Mouse (Mus musculus): Measurements from ENCODE around the gene Xxylt1. TPM values are rescaled to one million over a fixed set of nuclear protein-coding genes. Genes with fewer than 3 reads are reported as not detected.
A peak's percentile ranks its signal among the peaks of the same experiment; 100 is the strongest.

The Xxylt1 gene
- polyA plus RNA-seq, 1 experiment from 2014 or later, result 19.1 TPM

DNA sequence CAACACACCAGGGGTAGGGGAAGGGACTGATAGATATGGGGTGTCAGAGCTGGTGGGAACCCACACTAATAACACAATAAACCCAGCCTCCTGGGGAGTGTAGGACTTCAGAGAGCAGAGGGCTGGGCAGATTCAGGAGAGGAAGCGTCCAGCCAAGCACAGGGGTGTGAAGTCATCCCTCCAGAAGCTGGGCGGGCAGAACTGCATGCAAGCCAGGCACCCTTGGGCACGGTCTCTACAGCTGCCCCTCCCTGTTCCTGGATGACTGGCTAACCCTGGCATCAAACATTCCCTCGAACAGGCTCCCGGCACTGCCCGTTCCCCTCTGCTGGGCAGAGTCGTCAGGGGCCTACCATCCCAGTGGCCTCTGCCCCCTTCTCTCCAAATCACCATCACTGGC is 13.0 kb downstream of the Xxylt1 start:
- WGBS, result 86% methylated on average over 7 of the region's 7 CpGs
- Histone ChIP-seq H3K36me3 (ENCODE audit: control insufficient read depth, insufficient read depth, low read length) (no peaks in the 10 kb centered on the region), H3K9ac (ENCODE audit: low read depth, low read length) (no peak overlapping the region), H3K4me1 (ENCODE audit: control insufficient read depth, insufficient read depth, low read length) (0 out of 2 replicates have a peak, but pooled peaks cover 10% of the 10 kb centered on the region), H3K9me3 (ENCODE audit: control insufficient read depth, low read length) (no peaks in the 10 kb centered on the region), H3K4me2 (ENCODE audit: low read depth, low read length) (no peak overlapping the region), H3K4me3 (ENCODE audit: low read depth, low read length) (no peak overlapping the region), H3K27ac (replicated peaks; ENCODE audit: low read depth, low read length) (no peak overlapping the region), H3K27me3 (replicated peaks; ENCODE audit: control insufficient read depth, insufficient read depth, low read length) (no peaks in the 10 kb centered on the region)
- no peak for DNase-seq (ENCODE audit: low spot score)
- ATAC-seq (ENCODE audit: low read depth), result no peak

DNA sequence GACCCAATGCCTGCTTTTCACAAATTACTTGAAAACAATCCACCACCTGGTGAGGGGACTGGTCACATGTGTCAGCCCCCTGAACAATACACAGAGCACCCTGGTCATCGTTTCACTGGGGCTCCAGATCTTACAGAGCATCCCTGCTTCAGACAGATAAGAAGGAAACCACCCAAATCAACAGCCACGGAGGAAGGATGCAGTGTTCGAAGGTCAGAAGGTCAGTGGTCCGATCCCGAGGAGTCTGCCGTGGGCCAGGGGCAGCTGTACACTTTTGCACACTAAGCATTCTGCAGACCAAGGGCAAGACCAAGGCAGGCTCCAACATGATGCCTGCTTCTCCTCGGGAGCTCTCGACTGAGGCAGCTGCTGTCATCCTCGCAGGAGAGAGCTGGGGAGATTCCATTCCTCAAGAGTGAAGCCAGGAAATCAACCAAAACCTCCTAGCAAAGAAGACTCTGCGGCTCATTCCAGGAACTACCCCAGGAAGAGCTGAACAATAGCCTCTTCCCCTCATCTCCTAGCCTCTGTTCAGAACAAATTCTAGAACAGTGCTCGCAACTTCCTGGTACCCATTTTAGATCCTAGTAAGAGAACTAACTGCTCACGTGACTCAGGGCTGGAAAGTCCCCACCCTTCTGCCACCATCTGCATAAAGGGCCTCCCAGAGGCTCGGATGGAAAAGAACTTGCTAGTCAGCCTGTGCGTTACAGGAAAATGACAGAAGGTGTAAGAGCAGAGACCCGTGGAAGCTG is 14.7 kb downstream of the Xxylt1 start:
- DNase-seq (ENCODE audit: low spot score) (peak; percentile 67), ATAC-seq (ENCODE audit: low read depth) (no peak)
- 55% methylated on average over 15 of the region's 15 CpGs for WGBS
- Histone ChIP-seq H3K9me3 (ENCODE audit: control insufficient read depth, low read length) (no peaks in the 10 kb centered on the region), H3K4me2 (ENCODE audit: low read depth, low read length) (no peak overlapping the region), H3K27me3 (replicated peaks; ENCODE audit: control insufficient read depth, insufficient read depth, low read length) (no peaks in the 10 kb centered on the region), H3K9ac (ENCODE audit: low read depth, low read length) (no peak overlapping the region; the same call in 1 of the 2 replicates), H3K4me1 (ENCODE audit: control insufficient read depth, insufficient read depth, low read length) (peaks cover 14% of the 10 kb centered on the region; the same call in 1 of the 2 replicates), H3K36me3 (ENCODE audit: control insufficient read depth, insufficient read depth, low read length) (no peaks in the 10 kb centered on the region), H3K27ac (replicated peaks; ENCODE audit: low read depth, low read length) (peak overlapping the region; percentile 45; the same call in 1 of the 2 replicates), H3K4me3 (ENCODE audit: low read depth, low read length) (no peak overlapping the region)

DNA sequence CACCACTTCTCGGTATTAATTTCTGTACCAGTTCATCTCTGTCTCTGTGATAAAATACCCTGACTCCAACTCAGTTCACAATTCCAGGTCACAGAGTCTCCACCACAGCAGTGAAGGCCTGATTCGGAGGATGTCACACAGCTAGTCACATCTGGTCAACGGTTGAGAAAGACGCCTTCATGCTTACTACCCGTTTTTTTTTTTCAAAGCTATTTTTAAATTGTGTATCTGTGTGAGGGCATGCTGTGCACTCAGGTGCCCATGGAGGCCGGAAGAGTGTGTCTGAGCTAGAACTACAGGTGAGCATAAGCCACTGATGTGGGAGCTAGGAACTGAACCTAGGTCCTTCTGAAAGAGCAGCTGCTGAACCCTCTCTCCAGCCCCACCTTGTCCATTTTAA is 16.4 kb downstream of the Xxylt1 start:
- no peak overlapping the region for H3K4me2 ChIP-seq (ENCODE audit: low read depth, low read length)
- H3K27me3 ChIP-seq (replicated peaks; ENCODE audit: control insufficient read depth, insufficient read depth, low read length), result no peaks in the 10 kb centered on the region
- no peak for ATAC-seq (ENCODE audit: low read depth)
- H3K4me3 ChIP-seq (ENCODE audit: low read depth, low read length), result no peak overlapping the region
- no peaks in the 10 kb centered on the region for H3K9me3 ChIP-seq (ENCODE audit: control insufficient read depth, low read length)
- no peak for DNase-seq (ENCODE audit: low spot score)
- H3K4me1 ChIP-seq (ENCODE audit: control insufficient read depth, insufficient read depth, low read length), result peaks cover 19% of the 10 kb centered on the region; the same call in 1 of the 2 replicates
- no peak overlapping the region for H3K27ac ChIP-seq (replicated peaks; ENCODE audit: low read depth, low read length)
- H3K9ac ChIP-seq (ENCODE audit: low read depth, low read length), result no peak overlapping the region
- H3K36me3 ChIP-seq (ENCODE audit: control insufficient read depth, insufficient read depth, low read length), result no peaks in the 10 kb centered on the region
- WGBS, result 87% methylated on average over 6 of the region's 6 CpGs

DNA sequence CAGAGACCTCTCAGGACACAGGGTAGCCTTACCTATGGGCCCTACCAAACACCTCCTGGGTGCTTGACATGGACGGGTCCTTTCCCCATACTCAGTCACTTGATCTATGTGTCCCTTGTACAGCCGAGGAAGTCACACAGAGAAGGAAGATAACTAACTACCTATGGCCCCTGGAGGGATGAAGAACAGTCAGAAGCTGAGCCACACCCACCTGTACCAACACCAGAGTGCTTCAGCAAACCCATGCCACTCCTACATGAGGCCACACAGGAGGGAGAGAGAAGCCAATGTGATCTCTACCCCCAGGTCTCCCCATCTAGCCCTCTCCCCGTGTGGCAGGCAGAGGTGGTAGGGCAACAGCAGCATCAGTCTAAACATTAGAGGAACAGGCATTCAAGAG is 18.3 kb downstream of the Xxylt1 start:
- Histone ChIP-seq H3K27ac (replicated peaks; ENCODE audit: low read depth, low read length) (no peak overlapping the region), H3K27me3 (replicated peaks; ENCODE audit: control insufficient read depth, insufficient read depth, low read length) (no peaks in the 10 kb centered on the region), H3K36me3 (ENCODE audit: control insufficient read depth, insufficient read depth, low read length) (no peaks in the 10 kb centered on the region), H3K9me3 (ENCODE audit: control insufficient read depth, low read length) (no peaks in the 10 kb centered on the region), H3K9ac (ENCODE audit: low read depth, low read length) (no peak overlapping the region), H3K4me1 (ENCODE audit: control insufficient read depth, insufficient read depth, low read length) (peaks cover 19% of the 10 kb centered on the region; the same call in 1 of the 2 replicates), H3K4me3 (ENCODE audit: low read depth, low read length) (no peak overlapping the region), H3K4me2 (ENCODE audit: low read depth, low read length) (no peak overlapping the region)
- no peak for ATAC-seq (ENCODE audit: low read depth)
- WGBS, result 81% methylated on average over 3 of the region's 3 CpGs
- DNase-seq (ENCODE audit: low spot score), result no peak

- DNase-seq (ENCODE audit: low spot score), result peak; percentile 82
- no peaks in the 10 kb centered on the region for H3K36me3 ChIP-seq (ENCODE audit: control insufficient read depth, insufficient read depth, low read length)
- no peaks in the 10 kb centered on the region for H3K9me3 ChIP-seq (ENCODE audit: control insufficient read depth, low read length)
- peaks cover 12% of the 10 kb centered on the region; the same call in 1 of the 2 replicates for H3K4me1 ChIP-seq (ENCODE audit: control insufficient read depth, insufficient read depth, low read length)
- no peak overlapping the region for H3K4me2 ChIP-seq (ENCODE audit: low read depth, low read length)
- H3K4me3 ChIP-seq (ENCODE audit: low read depth, low read length), result no peak overlapping the region
- no peak overlapping the region for H3K9ac ChIP-seq (ENCODE audit: low read depth, low read length)
- H3K27me3 ChIP-seq (replicated peaks; ENCODE audit: control insufficient read depth, insufficient read depth, low read length), result no peaks in the 10 kb centered on the region
- ATAC-seq (ENCODE audit: low read depth), result peak; percentile 62
- WGBS, result 44% methylated on average over 11 of the region's 11 CpGs
- peak overlapping the region; percentile 45; the same call in 1 of the 2 replicates for H3K27ac ChIP-seq (replicated peaks; ENCODE audit: low read depth, low read length)
Observed at GRCm38 (mm10) chr16:31061246-31061880, 19.9 kb downstream of the Xxylt1 start.

GRCm38 (mm10) chr16:31060714-31061113 is 20.5 kb downstream of the Xxylt1 start:
- H3K4me3 ChIP-seq (ENCODE audit: low read depth, low read length), result no peak overlapping the region
- H3K27ac ChIP-seq (replicated peaks; ENCODE audit: low read depth, low read length), result peak overlapping the region; percentile 45; the same call in 1 of the 2 replicates
- ATAC-seq (ENCODE audit: low read depth) (no peak), DNase-seq (ENCODE audit: low spot score) (no peak)
- H3K27me3 ChIP-seq (replicated peaks; ENCODE audit: control insufficient read depth, insufficient read depth, low read length), result no peaks in the 10 kb centered on the region
- H3K36me3 ChIP-seq (ENCODE audit: control insufficient read depth, insufficient read depth, low read length), result no peaks in the 10 kb centered on the region
- H3K9ac ChIP-seq (ENCODE audit: low read depth, low read length), result no peak overlapping the region
- H3K4me2 ChIP-seq (ENCODE audit: low read depth, low read length), result no peak overlapping the region
- H3K4me1 ChIP-seq (ENCODE audit: control insufficient read depth, insufficient read depth, low read length), result peaks cover 10% of the 10 kb centered on the region; the same call in 1 of the 2 replicates
- 89% methylated on average over 13 of the region's 13 CpGs for whole genome bisulfite sequencing
- no peaks in the 10 kb centered on the region for H3K9me3 ChIP-seq (ENCODE audit: control insufficient read depth, low read length)

DNA sequence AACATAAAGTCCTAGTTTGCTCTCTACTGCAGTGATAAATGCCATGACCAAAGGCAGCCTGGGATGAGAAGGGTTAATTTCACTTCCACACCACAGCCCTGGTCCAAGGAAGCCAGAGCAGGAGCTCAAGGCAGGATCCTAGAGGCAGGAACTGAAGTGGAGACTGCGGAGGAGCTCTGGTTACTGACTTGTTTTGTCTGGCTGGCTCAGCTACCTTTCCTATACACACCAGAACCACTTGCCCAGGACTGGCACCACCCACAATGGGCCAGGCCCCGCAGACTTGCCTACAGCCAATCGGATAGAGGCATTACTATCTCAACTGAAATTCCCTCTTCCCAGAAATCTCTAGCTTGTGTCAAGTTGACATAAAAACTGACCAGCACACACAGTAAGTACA is 21.0 kb downstream of the Xxylt1 start:
- Histone ChIP-seq H3K9ac (ENCODE audit: low read depth, low read length) (no peak overlapping the region), H3K4me3 (ENCODE audit: low read depth, low read length) (no peak overlapping the region), H3K4me1 (ENCODE audit: control insufficient read depth, insufficient read depth, low read length) (peaks cover 10% of the 10 kb centered on the region; the same call in 1 of the 2 replicates), H3K36me3 (ENCODE audit: control insufficient read depth, insufficient read depth, low read length) (no peaks in the 10 kb centered on the region), H3K27me3 (replicated peaks; ENCODE audit: control insufficient read depth, insufficient read depth, low read length) (no peaks in the 10 kb centered on the region), H3K4me2 (ENCODE audit: low read depth, low read length) (no peak overlapping the region), H3K27ac (replicated peaks; ENCODE audit: low read depth, low read length) (no peak overlapping the region), H3K9me3 (ENCODE audit: control insufficient read depth, low read length) (no peaks in the 10 kb centered on the region)
- 88% methylated on average over 3 of the region's 3 CpGs for WGBS
- DNase-seq (ENCODE audit: low spot score), result no peak
- no peak for ATAC-seq (ENCODE audit: low read depth)

- no peak overlapping the region for H3K4me2 ChIP-seq (ENCODE audit: low read depth, low read length)
- no peak for DNase-seq (ENCODE audit: low spot score)
Observed at GRCm38 (mm10) chr16:31059730-31060129, 21.5 kb downstream of the Xxylt1 start.

More at GRCm38 (mm10) chr16:31059730-31060129, 21.5 kb downstream of the Xxylt1 start:
- 91% methylated on average over 4 of the region's 4 CpGs for WGBS
- Histone ChIP-seq H3K36me3 (ENCODE audit: control insufficient read depth, insufficient read depth, low read length) (no peaks in the 10 kb centered on the region), H3K4me3 (ENCODE audit: low read depth, low read length) (no peak overlapping the region), H3K27me3 (replicated peaks; ENCODE audit: control insufficient read depth, insufficient read depth, low read length) (no peaks in the 10 kb centered on the region), H3K9me3 (ENCODE audit: control insufficient read depth, low read length) (no peaks in the 10 kb centered on the region), H3K4me1 (ENCODE audit: control insufficient read depth, insufficient read depth, low read length) (peaks cover 10% of the 10 kb centered on the region; the same call in 1 of the 2 replicates), H3K27ac (replicated peaks; ENCODE audit: low read depth, low read length) (no peak overlapping the region), H3K9ac (ENCODE audit: low read depth, low read length) (no peak overlapping the region)
- no peak for ATAC-seq (ENCODE audit: low read depth)

Measured in embryonic facial prominence, embryonic 14.5 days (tissue).